Mouse (Mus musculus): ENCODE results near the gene Tmub2. TPM values are rescaled to one million over a fixed set of nuclear protein-coding genes. Genes with fewer than 3 reads are reported as not detected.
A peak's percentile ranks its signal among the peaks of the same experiment; 100 is the strongest.

The Tmub2 gene
- polyA plus RNA-seq, 1 experiment = 59.7 TPM

DNA sequence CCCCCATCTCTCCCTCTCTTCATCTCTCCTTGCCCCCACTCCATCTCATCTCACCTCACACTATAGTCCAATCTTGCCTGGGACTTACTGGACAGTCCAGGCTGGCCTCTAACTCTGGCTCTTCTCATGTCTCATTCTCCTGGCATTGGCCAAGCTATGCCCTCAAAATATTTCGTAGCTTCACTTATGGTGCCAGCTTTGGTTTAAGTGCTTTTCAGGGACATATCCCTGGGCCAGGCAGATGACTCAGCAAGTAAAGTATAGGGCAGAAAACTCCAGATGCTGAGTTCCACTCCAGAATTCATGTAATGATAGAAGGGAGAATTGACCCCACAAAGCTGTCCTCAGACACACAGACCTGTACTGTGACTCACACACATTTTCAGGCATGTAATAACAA lies 51.5 kb downstream of the Tmub2 start:
- H3K27ac ChIP-seq (ENCODE audit: insufficient read depth, low read depth, low read length) = no peak overlapping the region
- 0 out of 2 replicates have a peak, but pooled peaks cover 3% of the 10 kb centered on the region for H3K4me1 ChIP-seq (ENCODE audit: control insufficient read depth, insufficient read depth, low read length)
- H3K4me3 ChIP-seq (ENCODE audit: insufficient read depth, low read depth, low read length) = no peak overlapping the region
- no peak for DNase-seq
- H3K36me3 ChIP-seq (ENCODE audit: control insufficient read depth, insufficient read depth, low read length) = no peaks in the 10 kb centered on the region
- 92% methylated on average over 1 of the region's 1 CpGs for WGBS
- TF ChIP-seq POLR2A (IDR thresholded peaks at IDR 0.05; ENCODE audit: low read depth, low read length) = no peak
- no peak for TF ChIP-seq CTCF (conservative IDR thresholded peaks at IDR 0.05; ENCODE audit: insufficient read depth, insufficient read length, low read depth, low read length)
- H3K27me3 ChIP-seq (replicated peaks; ENCODE audit: control insufficient read depth, insufficient read depth, low read length) = no peaks in the 10 kb centered on the region

DNA sequence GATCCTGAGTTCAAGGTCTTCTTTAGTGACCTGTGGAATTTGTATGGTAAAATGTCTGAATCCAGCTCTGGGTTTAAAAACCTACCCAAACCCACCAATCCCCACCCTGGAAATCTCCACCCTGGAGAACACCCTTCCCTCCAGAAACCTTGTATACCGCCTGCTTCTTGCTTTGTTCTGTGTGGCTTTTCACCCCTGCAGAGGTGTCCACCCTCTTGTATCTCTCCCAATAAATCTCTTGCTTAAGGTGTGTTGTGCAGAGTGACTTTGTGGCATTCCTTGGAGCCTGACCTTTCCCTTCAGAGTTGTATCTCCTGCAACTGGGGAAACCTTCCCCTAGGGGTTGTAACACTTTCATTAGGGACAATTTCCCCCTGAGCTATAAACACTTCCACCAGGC lies 53.2 kb downstream of the Tmub2 start:
- Histone ChIP-seq H3K4me1 (ENCODE audit: control insufficient read depth, insufficient read depth, low read length) (0 out of 2 replicates have a peak, but pooled peaks cover 3% of the 10 kb centered on the region), H3K36me3 (ENCODE audit: control insufficient read depth, insufficient read depth, low read length) (no peaks in the 10 kb centered on the region), H3K27ac (ENCODE audit: insufficient read depth, low read depth, low read length) (no peak overlapping the region), H3K27me3 (replicated peaks; ENCODE audit: control insufficient read depth, insufficient read depth, low read length) (no peaks in the 10 kb centered on the region), H3K4me3 (ENCODE audit: insufficient read depth, low read depth, low read length) (no peak overlapping the region)
- 57% methylated on average over 1 of the region's 1 CpGs for WGBS
- DNase-seq = no peak
- TF ChIP-seq POLR2A (IDR thresholded peaks at IDR 0.05; ENCODE audit: low read depth, low read length) (no peak), CTCF (conservative IDR thresholded peaks at IDR 0.05; ENCODE audit: insufficient read depth, insufficient read length, low read depth, low read length) (no peak)

DNA sequence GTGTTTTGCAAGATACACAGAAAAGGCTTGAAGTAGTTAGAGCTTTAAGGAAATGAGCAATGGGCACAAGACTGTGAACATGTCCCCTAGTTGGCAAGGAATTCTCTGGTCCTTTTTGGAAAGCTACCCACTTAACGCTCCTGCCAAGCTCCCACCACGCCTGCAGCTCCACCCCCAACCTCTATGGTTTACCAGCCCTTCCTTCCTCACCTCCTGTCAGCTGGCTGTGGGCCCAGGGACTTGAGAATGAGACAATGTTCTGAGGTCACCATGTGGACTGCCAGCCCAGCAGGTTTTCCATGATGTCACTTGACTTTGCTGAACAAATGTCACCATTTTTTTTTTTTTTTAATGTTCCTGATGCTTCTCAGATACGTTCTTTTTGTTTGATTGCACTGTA lies 53.8 kb downstream of the Tmub2 start:
- H3K27ac ChIP-seq (ENCODE audit: insufficient read depth, low read depth, low read length) = 0 out of 2 replicates have a peak overlapping the region, but pooled peaks have one; percentile 33
- no peaks in the 10 kb centered on the region for H3K36me3 ChIP-seq (ENCODE audit: control insufficient read depth, insufficient read depth, low read length)
- peak; percentile 95 for DNase-seq
- H3K4me3 ChIP-seq (ENCODE audit: insufficient read depth, low read depth, low read length) = no peak overlapping the region
- WGBS = 12% methylated on average over 3 of the region's 3 CpGs
- 0 out of 2 replicates have a peak, but pooled peaks cover 3% of the 10 kb centered on the region for H3K4me1 ChIP-seq (ENCODE audit: control insufficient read depth, insufficient read depth, low read length)
- H3K27me3 ChIP-seq (replicated peaks; ENCODE audit: control insufficient read depth, insufficient read depth, low read length) = no peaks in the 10 kb centered on the region
- TF ChIP-seq POLR2A (IDR thresholded peaks at IDR 0.05; ENCODE audit: low read depth, low read length) (no peak), CTCF (conservative IDR thresholded peaks at IDR 0.05; ENCODE audit: insufficient read depth, insufficient read length, low read depth, low read length) (no peak)

Other genes with a start within 250 kb of the Tmub2 start
- gene Cd300lg, start 243.4 kb upstream of the Tmub2 start, polyA plus RNA-seq (2012; rRNA removed) = 62.1 and 67.1 TPM in 2 replicates
- 4.9 and 5.9 TPM in 2 replicates for gene Mpp2, start 196.4 kb upstream of the Tmub2 start, polyA plus RNA-seq (2012; rRNA removed)
- not detected in 2 replicates for gene Ppy, start 183.6 kb upstream of the Tmub2 start, polyA plus RNA-seq (2012; rRNA removed)
- gene Pyy, start 177.1 kb upstream of the Tmub2 start, polyA plus RNA-seq (2012; rRNA removed) = not detected in 2 replicates
- 0.23 and 0.39 TPM in 2 replicates for gene Nags, start 139.4 kb upstream of the Tmub2 start, polyA plus RNA-seq (2012; rRNA removed)
- 17.7 and 18.3 TPM in 2 replicates for gene Tmem101, start 128.5 kb upstream of the Tmub2 start, polyA plus RNA-seq (2012; rRNA removed)
- gene Lsm12, start 99.6 kb upstream of the Tmub2 start, polyA plus RNA-seq (2012; rRNA removed) = 33.0 and 39.6 TPM in 2 replicates
- gene G6pc3, start 95.3 kb upstream of the Tmub2 start, polyA plus RNA-seq (2012; rRNA removed) = 127 and 138 TPM in 2 replicates
- gene Hdac5, start 54.8 kb upstream of the Tmub2 start, polyA plus RNA-seq (2012; rRNA removed) = 69.2 TPM in 2 replicates
- gene BC030867, start 36.0 kb upstream of the Tmub2 start, polyA plus RNA-seq (2012; rRNA removed) = 0.41 and 0.81 TPM in 2 replicates
- 0.10 and 0.70 TPM in 2 replicates for gene Asb16, start 16.2 kb upstream of the Tmub2 start, polyA plus RNA-seq (2012; rRNA removed)
- gene Atxn7l3, start 11.7 kb downstream of the Tmub2 start, polyA plus RNA-seq (2012; rRNA removed) = 28.0 TPM in 2 replicates
- 27.0 and 30.3 TPM in 2 replicates for gene Ubtf, start 34.8 kb downstream of the Tmub2 start, polyA plus RNA-seq (2012; rRNA removed)
- gene Slc4a1, start 81.3 kb downstream of the Tmub2 start, polyA plus RNA-seq (2012; rRNA removed) = 79.5 and 90.6 TPM in 2 replicates
- gene Rundc3a, start 108.5 kb downstream of the Tmub2 start, polyA plus RNA-seq (2012; rRNA removed) = 2.6 and 3.4 TPM in 2 replicates
- gene Slc25a39, start 123.0 kb downstream of the Tmub2 start, polyA plus RNA-seq (2012; rRNA removed) = 1,128 and 1,486 TPM in 2 replicates
- gene Grn, start 145.4 kb downstream of the Tmub2 start, polyA plus RNA-seq (2012; rRNA removed) = 184 and 195 TPM in 2 replicates
- 18.9 and 20.4 TPM in 2 replicates for gene Fam171a2, start 162.8 kb downstream of the Tmub2 start, polyA plus RNA-seq (2012; rRNA removed)
- gene Itga2b, start 185.2 kb downstream of the Tmub2 start, polyA plus RNA-seq (2012; rRNA removed) = 14.9 and 16.0 TPM in 2 replicates